Mouse (Mus musculus) cerebellum, adult 2 months (tissue): ENCODE measurements around the gene Syp. TPM values are rescaled to one million over a fixed set of nuclear protein-coding genes. Genes with fewer than 3 reads are reported as not detected.

Experiments used
- DNase-seq, 2 experiments: peaks; one replicate each; pipeline ENCODE4 v3.0.0; 2021
- H3K27ac ChIP-seq: fragments of 200-500 bp; 2 replicates; pipeline ENCODE4 v1.5.1; 2012; ENCODE audit warnings: low read length, control low read depth, inconsistent platforms; ENCODE audit not compliant: insufficient read depth
- H3K27me3 ChIP-seq: fragments of 200-500 bp; 2 replicates; pipeline ENCODE4 v1.6.1; 2012; ENCODE audit warnings: inconsistent platforms, mild to moderate bottlenecking, low read length, moderate library complexity; ENCODE audit not compliant: control insufficient read depth, insufficient read depth
- H3K4me1 ChIP-seq: fragments of 200-500 bp; 2 replicates; pipeline ENCODE4 v1.6.1; 2011; ENCODE audit warnings: low read length; ENCODE audit not compliant: control insufficient read depth, insufficient read depth
- H3K4me3 ChIP-seq: fragments of 200-500 bp; replicated peaks from 2 replicates; pipeline ENCODE3; 2011; ENCODE audit warnings: mild to moderate bottlenecking, low read depth, low read length, control low read depth; ENCODE audit not compliant: insufficient read depth
- CTCF ChIP-seq: fragments of 200-500 bp; IDR thresholded peaks from 2 replicates; pipeline ENCODE4 v1.5.1; 2011; ENCODE audit warnings: low read depth, mild to moderate bottlenecking, control low read depth, low read length, moderate library complexity, borderline replicate concordance; ENCODE audit not compliant: insufficient read depth
- POLR2A ChIP-seq: fragments of 200-500 bp; IDR thresholded peaks from 2 replicates; pipeline ENCODE4 v1.6.1; 2011; ENCODE audit warnings: low read length, control low read depth, borderline replicate concordance; ENCODE audit not compliant: insufficient read depth
- WGBS: fragments of 180-500 bp; shearing (Covaris S2); methylation state at CpG from one replicate; pipeline ENCODE4 v1.1.7; 2018; 5-methylcytosine and 5-hydroxymethylcytosine counted together
- polyA plus RNA-seq: library from polyadenylated mRNA; depleted of rRNA; stranded (reverse); fragments of >200 nt; gene quantifications from 2 replicates; pipeline ENCODE4 v1.2.3, GENCODE M21; 2012

Gene Syp
- polyA plus RNA-seq, 1 experiment, result 945 TPM

GRCm38 (mm10) chrX:7648671-7649304 is 10.5 kb downstream of the Syp start:
- peak; percentile 61 to 72 for DNase-seq
- Histone ChIP-seq H3K27me3 (no peaks in the 10 kb centered on the region), H3K4me3 (peak overlapping the region; percentile 37), H3K4me1 (peaks cover 3% of the 10 kb centered on the region; the same call in 1 of the 2 replicates), H3K27ac (peak overlapping the region; percentile 23)
- TF ChIP-seq POLR2A (peak; percentile 30; the same call in 1 of the 2 replicates), CTCF (no peak)
- 8% methylated on average over 25 of the region's 25 CpGs for WGBS

DNA sequence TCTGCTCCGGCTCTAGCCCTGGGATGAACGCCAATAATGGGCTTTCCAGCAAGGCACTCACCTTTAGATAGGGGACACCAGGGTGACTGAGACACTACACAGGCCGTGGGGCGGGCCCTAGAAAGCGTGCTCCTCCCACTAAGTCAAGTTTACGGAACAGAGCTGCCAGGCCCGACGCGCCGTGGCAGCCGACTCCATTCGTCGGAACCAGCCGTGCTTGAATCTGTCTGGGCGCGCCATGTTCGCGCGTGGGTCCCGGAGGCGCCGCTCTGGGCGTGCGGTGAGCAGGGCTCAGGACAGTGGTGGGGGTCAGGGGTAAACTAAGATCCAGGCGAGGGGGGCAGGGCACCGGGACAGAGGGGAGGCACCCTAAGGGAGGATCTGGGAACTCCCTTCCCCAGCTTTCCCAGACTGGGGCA is 19.0 kb downstream of the Syp start, which contains the start of gene Prickle3:
Prickle3 (plus strand) TSS at position 40 of the 419 bp plus-strand sequence.
- Histone ChIP-seq H3K27me3 (no peaks in the 10 kb centered on the region), H3K4me1 (no peaks in the 10 kb centered on the region), H3K4me3 (peak within 1 kb of the TSS; percentile 32), H3K27ac (no peak within 1 kb of the TSS)
- DNase-seq, result no peak
- 12% methylated on average over 26 of the region's 26 CpGs for WGBS
- no peak for TF ChIP-seq CTCF
- no peak for TF ChIP-seq POLR2A

GRCm38 (mm10) chrX:7658031-7658784 is 19.9 kb downstream of the Syp start:
- TF ChIP-seq CTCF, result no peak
- TF ChIP-seq POLR2A, result no peak
- DNase-seq, result no peak
- Histone ChIP-seq H3K4me1 (no peaks in the 10 kb centered on the region), H3K27ac (no peak overlapping the region), H3K4me3 (no peak overlapping the region), H3K27me3 (no peaks in the 10 kb centered on the region)
- WGBS, result 63% methylated on average over 15 of the region's 15 CpGs

GRCm38 (mm10) chrX:7658785-7659589 is 20.7 kb downstream of the Syp start:
- no peak for TF ChIP-seq CTCF
- TF ChIP-seq POLR2A, result no peak
- no peak for DNase-seq
- no peaks in the 10 kb centered on the region for H3K4me1 ChIP-seq
- H3K4me3 ChIP-seq, result no peak overlapping the region
- no peaks in the 10 kb centered on the region for H3K27me3 ChIP-seq
- H3K27ac ChIP-seq, result no peak overlapping the region
- WGBS, result 70% methylated on average over 11 of the region's 11 CpGs

- Histone ChIP-seq H3K4me1 (peaks cover 8% of the 10 kb centered on the region; the same call in 1 of the 2 replicates), H3K4me3 (no peak overlapping the region), H3K27me3 (no peaks in the 10 kb centered on the region), H3K27ac (no peak overlapping the region)
- no peak for DNase-seq
- WGBS, result 61% methylated on average over 4 of the region's 4 CpGs
- no peak for TF ChIP-seq POLR2A
- TF ChIP-seq CTCF, result no peak
Observed at GRCm38 (mm10) chrX:7661086-7661485, 22.8 kb downstream of the Syp start.

GRCm38 (mm10) chrX:7662936-7663335 is 24.7 kb downstream of the Syp start:
- Histone ChIP-seq H3K4me1 (peaks cover 8% of the 10 kb centered on the region), H3K27ac (no peak overlapping the region), H3K27me3 (no peaks in the 10 kb centered on the region), H3K4me3 (no peak overlapping the region)
- 92% methylated on average over 3 of the region's 3 CpGs for WGBS
- TF ChIP-seq POLR2A (no peak), CTCF (no peak)
- no peak for DNase-seq

GRCm38 (mm10) chrX:7664791-7665190 is 26.5 kb downstream of the Syp start:
- Histone ChIP-seq H3K4me3 (no peak overlapping the region), H3K4me1 (peaks cover 8% of the 10 kb centered on the region), H3K27me3 (no peaks in the 10 kb centered on the region), H3K27ac (peak overlapping the region; percentile 23)
- peak; percentile 69 to 87 for DNase-seq
- TF ChIP-seq CTCF, result no peak
- no peak for TF ChIP-seq POLR2A
- 22% methylated on average over 11 of the region's 11 CpGs for WGBS

DNA sequence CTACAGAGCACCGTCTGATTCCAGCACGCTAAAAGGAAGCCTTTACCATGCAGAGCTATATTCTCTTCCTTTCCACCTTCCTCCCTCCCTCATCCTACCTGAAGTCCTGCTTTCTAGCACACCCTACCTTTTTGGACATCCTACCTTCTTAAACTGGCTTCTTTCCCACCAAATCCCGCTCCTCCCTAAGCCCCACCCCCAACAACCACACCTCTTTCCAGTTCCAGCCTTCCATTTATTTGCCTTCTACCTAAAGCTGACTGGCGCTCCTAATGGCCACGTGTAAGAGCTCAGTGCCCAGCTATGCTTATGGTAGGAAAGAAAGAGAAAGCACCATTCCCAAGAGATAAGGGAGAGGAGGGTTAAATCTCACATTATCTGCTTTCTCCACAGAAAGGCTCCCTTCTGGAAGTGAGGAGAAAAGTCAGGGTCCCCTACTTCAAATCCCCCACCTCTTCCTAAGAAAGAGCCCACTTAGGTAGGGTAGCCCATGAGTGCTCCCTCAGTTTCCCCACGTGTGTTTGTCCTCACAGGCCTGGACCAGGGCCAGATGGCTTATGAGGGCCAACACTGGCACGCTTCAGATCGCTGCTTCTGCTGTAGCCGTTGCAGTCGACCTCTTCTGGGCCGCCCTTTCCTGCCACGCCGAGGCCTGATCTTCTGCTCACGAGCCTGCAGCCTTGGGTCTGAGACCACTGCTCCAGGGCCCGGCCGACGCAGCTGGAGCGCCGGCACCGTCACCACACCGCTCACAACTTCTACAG is 27.6 kb downstream of the Syp start:
- H3K4me1 ChIP-seq, result peaks cover 8% of the 10 kb centered on the region
- no peaks in the 10 kb centered on the region for H3K27me3 ChIP-seq
- H3K27ac ChIP-seq, result 0 out of 2 replicates have a peak overlapping the region, but pooled peaks have one; percentile 23
- WGBS, result 66% methylated on average over 21 of the region's 21 CpGs
- DNase-seq, result no peak
- H3K4me3 ChIP-seq, result no peak overlapping the region
- TF ChIP-seq CTCF (no peak), POLR2A (no peak)
